Mouse (Mus musculus) kidney, adult 9 months (tissue): ENCODE data around the gene Scn8a.

ENCODE experiments used
- DNase-seq: peaks from one replicate; pipeline ENCODE4 v3.0.0; 2022

Gene Scn8a

GRCm38 (mm10) chr15:100881385-100881784 is 11.7 kb downstream of the Scn8a start:
- DNase-seq: no peak

- DNase-seq: no peak
These were observed 14.8 kb downstream of the Scn8a start for GRCm38 (mm10) chr15:100884481-100884880.

- DNase-seq: no peak
These were observed 22.3 kb downstream of the Scn8a start for GRCm38 (mm10) chr15:100891962-100892361.

- no peak for DNase-seq
These were observed 26.8 kb downstream of the Scn8a start for GRCm38 (mm10) chr15:100896502-100896901.

- no peak for DNase-seq
These were observed 34.2 kb downstream of the Scn8a start for GRCm38 (mm10) chr15:100903811-100904210.

- peak; percentile 2 for DNase-seq
These were observed 35.3 kb downstream of the Scn8a start for GRCm38 (mm10) chr15:100905006-100905405.

- no peak for DNase-seq
These were observed 36.1 kb downstream of the Scn8a start for GRCm38 (mm10) chr15:100905751-100906150.

GRCm38 (mm10) chr15:100908817-100909216 is 39.2 kb downstream of the Scn8a start:
- no peak for DNase-seq

- no peak for DNase-seq
These were observed 40.1 kb downstream of the Scn8a start for GRCm38 (mm10) chr15:100909734-100910163.

- no peak for DNase-seq
These were observed 40.8 kb downstream of the Scn8a start for GRCm38 (mm10) chr15:100910381-100910841.

- no peak for DNase-seq
These were observed 43.1 kb downstream of the Scn8a start for GRCm38 (mm10) chr15:100912676-100913266.

- DNase-seq: peak; percentile 16
These were observed 45.1 kb downstream of the Scn8a start for GRCm38 (mm10) chr15:100914734-100915242.

GRCm38 (mm10) chr15:100918046-100918445 is 48.4 kb downstream of the Scn8a start:
- DNase-seq: no peak

GRCm38 (mm10) chr15:100922210-100922609 is 52.6 kb downstream of the Scn8a start:
- no peak for DNase-seq

GRCm38 (mm10) chr15:100923476-100923875 is 53.8 kb downstream of the Scn8a start:
- no peak for DNase-seq

- DNase-seq: no peak
These were observed 55.3 kb downstream of the Scn8a start for GRCm38 (mm10) chr15:100924941-100925340.

- no peak for DNase-seq
These were observed 60.8 kb downstream of the Scn8a start for GRCm38 (mm10) chr15:100930477-100930876.

GRCm38 (mm10) chr15:100936176-100936575 is 66.5 kb downstream of the Scn8a start:
- DNase-seq: no peak

GRCm38 (mm10) chr15:100948383-100948782 is 78.7 kb downstream of the Scn8a start:
- DNase-seq: no peak

- DNase-seq: no peak
These were observed 79.5 kb downstream of the Scn8a start for GRCm38 (mm10) chr15:100949169-100949568.

- no peak for DNase-seq
These were observed 81.8 kb downstream of the Scn8a start for GRCm38 (mm10) chr15:100951491-100951890.

GRCm38 (mm10) chr15:100952292-100952691 is 82.6 kb downstream of the Scn8a start:
- no peak for DNase-seq

- no peak for DNase-seq
These were observed 83.2 kb downstream of the Scn8a start for GRCm38 (mm10) chr15:100952854-100953253.

GRCm38 (mm10) chr15:100953955-100954354 is 84.3 kb downstream of the Scn8a start:
- DNase-seq: no peak

- no peak for DNase-seq
These were observed 85.1 kb downstream of the Scn8a start for GRCm38 (mm10) chr15:100954751-100955150.
